Mouse (Mus musculus): ENCODE measurements around the gene Stx8. TPM values are rescaled to one million over a fixed set of nuclear protein-coding genes. Genes with fewer than 3 reads are reported as not detected.
A peak's percentile ranks its signal among the peaks of the same experiment; 100 is the strongest.

Stx8 gene
- polyA plus RNA-seq, 1 experiment from 2014 or later, result 48.6 TPM

DNA sequence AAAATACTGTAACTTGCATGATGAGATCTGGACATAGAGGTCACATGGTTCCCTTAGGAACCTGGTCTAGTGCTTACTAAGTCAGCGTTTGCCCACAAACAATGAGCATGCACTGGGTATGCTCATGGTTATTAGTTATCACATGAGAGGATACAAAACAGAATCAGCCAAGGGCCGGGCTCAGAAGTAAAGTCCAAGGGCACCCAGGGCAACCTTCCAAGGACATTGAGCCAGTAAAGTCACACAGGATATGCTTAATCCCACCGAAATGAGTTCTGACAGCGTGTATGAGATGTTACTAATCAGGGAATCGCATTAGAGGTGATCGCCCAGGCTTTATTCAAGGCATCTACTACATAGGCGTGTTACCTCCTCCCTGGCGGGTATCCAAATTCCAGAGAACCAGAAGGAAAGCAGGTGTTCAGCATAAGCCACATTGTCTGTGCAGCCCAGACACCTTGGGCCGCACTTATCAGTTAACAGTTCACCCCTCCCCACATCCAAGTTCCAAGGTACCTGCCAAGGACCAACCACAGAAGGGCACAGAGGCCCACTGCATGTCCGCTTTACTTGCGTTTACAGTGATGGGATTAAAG, 67.4 kb downstream of the Stx8 start:
- H3K36me3 ChIP-seq (ENCODE audit: insufficient read depth), result no peaks in the 10 kb centered on the region
- WGBS, result 83% methylated on average over 11 of the region's 11 CpGs
- H3K9me3 ChIP-seq (ENCODE audit: low read depth, low read length), result no peaks in the 10 kb centered on the region
- H3K27ac ChIP-seq (ENCODE audit: low read depth), result no peak overlapping the region
- ATAC-seq (ENCODE audit: insufficient read depth), result no peak
- H3K27me3 ChIP-seq (ENCODE audit: insufficient read depth, low read length), result no peaks in the 10 kb centered on the region
- no peak for DNase-seq
- no peak overlapping the region for H3K9ac ChIP-seq
- H3K4me3 ChIP-seq (ENCODE audit: low read depth, low read length), result no peak overlapping the region
- no peak overlapping the region for H3K4me2 ChIP-seq
- TF ChIP-seq CTCF (IDR thresholded peaks at IDR 0.05; ENCODE audit: low read depth), result no peak
- H3K4me1 ChIP-seq (ENCODE audit: insufficient read depth), result no peaks in the 10 kb centered on the region; the same call in 1 of the 2 replicates

- DNase-seq, result no peak
- Histone ChIP-seq H3K36me3 (ENCODE audit: insufficient read depth) (no peaks in the 10 kb centered on the region), H3K4me1 (ENCODE audit: insufficient read depth) (no peaks in the 10 kb centered on the region; the same call in 1 of the 2 replicates), H3K4me2 (no peak overlapping the region), H3K9ac (no peak overlapping the region), H3K9me3 (ENCODE audit: low read depth, low read length) (no peaks in the 10 kb centered on the region), H3K27me3 (ENCODE audit: insufficient read depth, low read length) (no peaks in the 10 kb centered on the region), H3K4me3 (ENCODE audit: low read depth, low read length) (no peak overlapping the region), H3K27ac (ENCODE audit: low read depth) (no peak overlapping the region)
- ATAC-seq (ENCODE audit: insufficient read depth), result no peak
- no peak for TF ChIP-seq CTCF (IDR thresholded peaks at IDR 0.05; ENCODE audit: low read depth)
- 41% methylated on average over 5 of the region's 5 CpGs for WGBS
Observed at GRCm38 (mm10) chr11:68034422-68034821, 68.4 kb downstream of the Stx8 start.

DNA sequence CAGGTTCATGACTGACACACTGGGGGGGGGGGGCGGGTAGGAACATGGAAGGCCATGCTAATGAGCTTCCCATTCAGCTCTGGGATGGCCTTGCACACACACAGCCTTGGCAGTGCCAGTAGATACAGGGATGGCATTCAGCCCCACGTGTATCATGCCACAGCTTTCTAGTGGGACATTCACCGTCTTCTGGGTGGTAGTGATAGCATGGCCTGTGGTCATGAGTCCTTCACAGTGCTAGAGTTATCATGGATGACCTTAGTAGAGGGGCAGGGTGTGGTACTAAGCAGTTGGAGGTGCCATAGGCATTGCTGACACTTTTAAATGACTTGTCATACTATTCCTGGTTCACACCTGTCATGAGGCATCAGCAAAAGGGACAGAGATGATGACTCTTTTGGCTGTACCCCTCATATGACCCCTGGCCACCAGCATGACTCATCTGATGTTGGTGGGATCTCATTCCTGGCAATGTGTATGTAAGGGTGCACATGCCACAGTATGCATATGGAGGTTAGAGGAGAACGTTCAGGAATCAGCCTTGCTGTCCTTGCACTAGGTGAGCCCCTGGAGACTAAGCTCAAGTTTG, 69.4 kb downstream of the Stx8 start:
- Histone ChIP-seq H3K27ac (ENCODE audit: low read depth) (no peak overlapping the region), H3K9me3 (ENCODE audit: low read depth, low read length) (no peaks in the 10 kb centered on the region), H3K4me1 (ENCODE audit: insufficient read depth) (no peaks in the 10 kb centered on the region; the same call in 1 of the 2 replicates), H3K9ac (no peak overlapping the region), H3K36me3 (ENCODE audit: insufficient read depth) (no peaks in the 10 kb centered on the region), H3K27me3 (ENCODE audit: insufficient read depth, low read length) (no peaks in the 10 kb centered on the region), H3K4me3 (ENCODE audit: low read depth, low read length) (no peak overlapping the region), H3K4me2 (no peak overlapping the region)
- ATAC-seq (ENCODE audit: insufficient read depth) (no peak), DNase-seq (no peak)
- WGBS, result 75% methylated on average over 4 of the region's 4 CpGs
- no peak for TF ChIP-seq CTCF (IDR thresholded peaks at IDR 0.05; ENCODE audit: low read depth)

- H3K4me3 ChIP-seq (ENCODE audit: low read depth, low read length), result no peak overlapping the region
- H3K27me3 ChIP-seq (ENCODE audit: insufficient read depth, low read length), result no peaks in the 10 kb centered on the region
- H3K36me3 ChIP-seq (ENCODE audit: insufficient read depth), result no peaks in the 10 kb centered on the region
- H3K9me3 ChIP-seq (ENCODE audit: low read depth, low read length), result no peaks in the 10 kb centered on the region
- H3K27ac ChIP-seq (ENCODE audit: low read depth), result no peak overlapping the region
- WGBS, result 45% methylated on average over 20 of the region's 20 CpGs
- no peak for TF ChIP-seq CTCF (IDR thresholded peaks at IDR 0.05; ENCODE audit: low read depth)
- no peak overlapping the region for H3K9ac ChIP-seq
- H3K4me1 ChIP-seq (ENCODE audit: insufficient read depth), result no peaks in the 10 kb centered on the region; the same call in 1 of the 2 replicates
- DNase-seq (peak; percentile 34), ATAC-seq (ENCODE audit: insufficient read depth) (no peak)
- no peak overlapping the region for H3K4me2 ChIP-seq
Observed at GRCm38 (mm10) chr11:68036133-68036959, 70.4 kb downstream of the Stx8 start.

DNA sequence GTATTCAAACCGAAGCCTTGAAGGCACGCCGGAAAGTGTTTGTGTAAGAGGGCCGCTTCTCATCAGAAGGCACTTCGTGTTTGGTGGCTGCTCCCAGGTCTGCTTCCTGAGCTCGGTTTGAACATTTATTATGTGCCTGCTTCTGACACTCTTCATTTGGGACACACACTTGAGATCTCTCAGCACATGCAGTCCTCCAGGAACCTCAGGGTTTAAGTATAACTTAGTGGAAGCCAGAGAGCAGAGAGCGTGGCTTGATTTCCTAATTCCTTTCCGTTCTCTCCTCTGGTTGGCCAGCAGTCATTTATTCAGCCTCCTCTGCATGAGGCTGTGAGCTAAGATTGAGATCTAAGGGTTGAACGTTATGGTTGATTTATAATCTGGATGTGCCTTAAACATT, 71.1 kb downstream of the Stx8 start:
- H3K36me3 ChIP-seq (ENCODE audit: insufficient read depth), result no peaks in the 10 kb centered on the region
- H3K9me3 ChIP-seq (ENCODE audit: low read depth, low read length), result no peaks in the 10 kb centered on the region
- TF ChIP-seq CTCF (IDR thresholded peaks at IDR 0.05; ENCODE audit: low read depth), result no peak
- DNase-seq, result peak; percentile 23
- H3K9ac ChIP-seq, result no peak overlapping the region
- WGBS, result 30% methylated on average over 9 of the region's 9 CpGs
- no peak overlapping the region for H3K4me2 ChIP-seq
- no peak for ATAC-seq (ENCODE audit: insufficient read depth)
- no peak overlapping the region for H3K27ac ChIP-seq (ENCODE audit: low read depth)
- no peak overlapping the region for H3K4me3 ChIP-seq (ENCODE audit: low read depth, low read length)
- no peaks in the 10 kb centered on the region; the same call in 1 of the 2 replicates for H3K4me1 ChIP-seq (ENCODE audit: insufficient read depth)
- no peaks in the 10 kb centered on the region for H3K27me3 ChIP-seq (ENCODE audit: insufficient read depth, low read length)

DNA sequence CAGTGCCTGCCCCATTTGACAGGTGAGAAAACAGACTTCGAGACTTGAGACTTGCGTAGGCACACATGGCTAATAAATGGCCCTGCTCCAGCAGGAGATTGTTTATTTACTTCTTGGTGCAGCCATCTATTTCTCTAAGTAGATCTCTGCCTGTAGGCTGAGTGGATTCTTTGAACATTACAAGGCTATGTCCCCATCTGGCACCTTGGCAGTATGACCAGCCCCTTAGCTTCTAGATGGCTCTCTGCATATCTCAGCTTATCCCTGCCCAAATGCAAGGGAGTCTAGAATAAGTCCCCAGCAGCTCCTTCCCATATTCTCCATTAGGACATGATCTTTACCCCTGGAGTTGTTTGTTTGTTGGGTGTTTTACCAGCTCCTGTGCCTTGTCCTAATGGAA, 72.1 kb downstream of the Stx8 start:
- ATAC-seq (ENCODE audit: insufficient read depth) (no peak), DNase-seq (no peak)
- H3K4me3 ChIP-seq (ENCODE audit: low read depth, low read length), result no peak overlapping the region
- no peak overlapping the region for H3K4me2 ChIP-seq
- H3K9ac ChIP-seq, result no peak overlapping the region
- H3K36me3 ChIP-seq (ENCODE audit: insufficient read depth), result no peaks in the 10 kb centered on the region
- H3K4me1 ChIP-seq (ENCODE audit: insufficient read depth), result no peaks in the 10 kb centered on the region; the same call in 1 of the 2 replicates
- no peaks in the 10 kb centered on the region for H3K9me3 ChIP-seq (ENCODE audit: low read depth, low read length)
- H3K27me3 ChIP-seq (ENCODE audit: insufficient read depth, low read length), result no peaks in the 10 kb centered on the region
- no peak for TF ChIP-seq CTCF (IDR thresholded peaks at IDR 0.05; ENCODE audit: low read depth)
- WGBS, result 52% methylated on average over 2 of the region's 2 CpGs
- H3K27ac ChIP-seq (ENCODE audit: low read depth), result no peak overlapping the region

- Histone ChIP-seq H3K4me2 (no peak overlapping the region), H3K4me1 (ENCODE audit: insufficient read depth) (no peaks in the 10 kb centered on the region), H3K4me3 (ENCODE audit: low read depth, low read length) (no peak overlapping the region), H3K36me3 (ENCODE audit: insufficient read depth) (no peaks in the 10 kb centered on the region), H3K9ac (no peak overlapping the region), H3K27ac (ENCODE audit: low read depth) (no peak overlapping the region), H3K27me3 (ENCODE audit: insufficient read depth, low read length) (no peaks in the 10 kb centered on the region), H3K9me3 (ENCODE audit: low read depth, low read length) (no peaks in the 10 kb centered on the region)
- no peak for TF ChIP-seq CTCF (IDR thresholded peaks at IDR 0.05; ENCODE audit: low read depth)
- DNase-seq (peak; percentile 40), ATAC-seq (ENCODE audit: insufficient read depth) (no peak)
- 36% methylated on average over 11 of the region's 11 CpGs for WGBS
Observed at GRCm38 (mm10) chr11:68044181-68044580, 78.2 kb downstream of the Stx8 start.
